Mouse (Mus musculus): Measurements from ENCODE around the gene Hist2h3c2.

GRCm38 (mm10) chr3:96248141-96249033, 9.5 kb upstream of the Hist2h3c2 start:
- TF ChIP-seq USF1 (IDR thresholded peaks at IDR 0.05; ENCODE audit: low read depth, low read length) (no peak), POLR2A (IDR thresholded peaks at IDR 0.05; ENCODE audit: low read depth, low read length) (no peak), ZKSCAN1 (IDR thresholded peaks at IDR 0.05; ENCODE audit: borderline replicate concordance, low read depth, low read length) (no peak), CTCF (conservative IDR thresholded peaks at IDR 0.05 in 1 of 2, IDR thresholded peaks at IDR 0.05 in 1 of 2; ENCODE audit: low read depth in 2 of 2, low read length in 2 of 2) (no peak), ELF1 (IDR thresholded peaks at IDR 0.05; ENCODE audit: low read depth, low read length) (no peak), HCFC1 (IDR thresholded peaks at IDR 0.05; ENCODE audit: low read depth, low read length) (no peak), ZC3H11A (IDR thresholded peaks at IDR 0.05; ENCODE audit: low read depth, low read length) (no peak), UBTF (IDR thresholded peaks at IDR 0.05; ENCODE audit: low read depth, low read length) (no peak), ETS1 (conservative IDR thresholded peaks at IDR 0.05; ENCODE audit: low read depth, low read length) (no peak), EP300 (IDR thresholded peaks at IDR 0.05; ENCODE audit: low read length) (no peak)
